ENCODE assay signal across 13 mouse cellular contexts in genomic region chr1:52216766-52217165, GRCm38 (mm10). TPM values are rescaled to one million over a fixed set of nuclear protein-coding genes. Genes with fewer than 3 reads are reported as not detected.
DNase-seq lines count a peak whose midpoint lies in the region; ATAC-seq and TF ChIP-seq lines count a peak whose summit lies in the region.
"Had no signal": no experiment of that assay in that cellular context is flagged by ENCODE, and none has a peak within 500 bp of the region (broad histone marks: within the 10 kb centered on the region; RNA-seq: fewer than 3 reads in every experiment).

No protein-coding gene starts in this region.

- ATAC-seq in heart, embryonic 12.5 days (ENCODE audit: insufficient number of reproducible peaks, low FRiP score), result no peak
- no peak for ATAC-seq in midbrain, postnatal 0 days (ENCODE audit: low FRiP score)
- no peak for ATAC-seq in midbrain, embryonic 14.5 days (ENCODE audit: low FRiP score, low TSS enrichment)

- TF ChIP-seq EP300 in heart, adult 2 months (IDR thresholded peaks at IDR 0.05; ENCODE audit: insufficient read depth, low read depth, low read length), result no peak

- no peaks in the 10 kb centered on the region for H3K27me3 ChIP-seq in heart, adult 2 months (ENCODE audit: control insufficient read depth, insufficient read depth, low read length)
- no peaks in the 10 kb centered on the region for H3K27me3 ChIP-seq in heart, embryonic 12.5 days (replicated peaks)
- H3K27me3 ChIP-seq in midbrain, postnatal 0 days (ENCODE audit: insufficient read depth, low read length), result no peaks in the 10 kb centered on the region
- H3K27me3 ChIP-seq in midbrain, embryonic 14.5 days (ENCODE audit: control insufficient read depth, insufficient read depth, low read length), result no peaks in the 10 kb centered on the region
- H3K27me3 ChIP-seq: hindbrain, embryonic 15.5 days; neural tube, embryonic 12.5 days had no signal

- H3K4me3 ChIP-seq in heart, adult 2 months, result no peak overlapping the region
- H3K4me3 ChIP-seq in heart, embryonic 12.5 days, result no peak overlapping the region
- no peak overlapping the region for H3K4me3 ChIP-seq in midbrain, postnatal 0 days (ENCODE audit: low read depth, low read length)
- no peak overlapping the region for H3K4me3 ChIP-seq in midbrain, embryonic 14.5 days (replicated peaks; ENCODE audit: low read depth, low read length)
- H3K4me3 ChIP-seq: hindbrain, embryonic 15.5 days; midbrain, embryonic 10.5 days; neural tube, embryonic 12.5 days had no signal

- TF ChIP-seq CTCF in heart, adult 2 months (IDR thresholded peaks at IDR 0.05), result peak; percentile 59
- TF ChIP-seq CTCF in midbrain, postnatal 0 days (IDR thresholded peaks at IDR 0.05), result peak; percentile 40

- H3K9me3 ChIP-seq in heart, embryonic 12.5 days (replicated peaks), result 0 out of 2 replicates have a peak, but pooled peaks cover 2% of the 10 kb centered on the region
- no peaks in the 10 kb centered on the region for H3K9me3 ChIP-seq in midbrain, postnatal 0 days (ENCODE audit: low read length)
- no peaks in the 10 kb centered on the region for H3K9me3 ChIP-seq in midbrain, embryonic 14.5 days (ENCODE audit: control insufficient read depth, low read length)
- H3K9me3 ChIP-seq: hindbrain, embryonic 15.5 days; midbrain, embryonic 10.5 days; neural tube, embryonic 12.5 days had no signal

- H3K36me3 ChIP-seq in heart, adult 2 months (ENCODE audit: control insufficient read depth, insufficient read depth, low read length), result peaks cover 6% of the 10 kb centered on the region
- peaks cover 9% of the 10 kb centered on the region for H3K36me3 ChIP-seq in heart, embryonic 12.5 days
- H3K36me3 ChIP-seq in midbrain, postnatal 0 days (ENCODE audit: insufficient read depth, low read length), result peaks cover under 1% of the 10 kb centered on the region; the same call in 1 of the 2 replicates
- 0 out of 2 replicates have a peak, but pooled peaks cover 7% of the 10 kb centered on the region for H3K36me3 ChIP-seq in midbrain, embryonic 14.5 days (ENCODE audit: control insufficient read depth, insufficient read depth, low read length)
- H3K36me3 ChIP-seq: neural tube, embryonic 12.5 days had no signal

- no peaks in the 10 kb centered on the region; the same call in none of the 2 replicates for H3K4me1 ChIP-seq in heart, adult 2 months (ENCODE audit: control insufficient read depth, insufficient read depth, low read length)
- H3K4me1 ChIP-seq in heart, embryonic 12.5 days (replicated peaks), result no peaks in the 10 kb centered on the region
- H3K4me1 ChIP-seq in midbrain, postnatal 0 days (ENCODE audit: insufficient read depth, low read length), result no peaks in the 10 kb centered on the region
- no peaks in the 10 kb centered on the region for H3K4me1 ChIP-seq in midbrain, embryonic 14.5 days (ENCODE audit: control insufficient read depth, insufficient read depth, low read length)
- H3K4me1 ChIP-seq: hindbrain, embryonic 15.5 days; midbrain, embryonic 10.5 days; neural tube, embryonic 12.5 days had no signal

- no peak overlapping the region for H3K27ac ChIP-seq in heart, adult 2 months
- H3K27ac ChIP-seq in heart, embryonic 12.5 days (ENCODE audit: poor library complexity, severe bottlenecking), result no peak overlapping the region
- no peak overlapping the region for H3K27ac ChIP-seq in midbrain, postnatal 0 days (ENCODE audit: low read depth, low read length)
- H3K27ac ChIP-seq in midbrain, embryonic 14.5 days (replicated peaks; ENCODE audit: low read depth, low read length), result no peak overlapping the region
- H3K27ac ChIP-seq: hindbrain, embryonic 15.5 days; midbrain, embryonic 10.5 days; neural tube, embryonic 12.5 days had no signal

- no peak for DNase-seq in heart, adult 2 months
- no peak for DNase-seq in midbrain, postnatal 0 days (ENCODE audit: low spot score)
- DNase-seq in midbrain, embryonic 14.5 days, result no peak
- peak; percentile 31 for DNase-seq in T-cell, adult 2 months (ENCODE audit: low spot score)
- no peak for DNase-seq in urinary bladder, postnatal 10 days (ENCODE audit: low spot score)
- DNase-seq in ovary, postnatal 10 days (ENCODE audit: low spot score), result no peak
- no peak for DNase-seq in right cerebral cortex, postnatal 25 days
- DNase-seq: right cerebral cortex, postnatal 4 days had no signal

- TF ChIP-seq POLR2A in heart, adult 2 months (IDR thresholded peaks at IDR 0.05; ENCODE audit: insufficient read depth, low read depth, low read length), result no peak

- H3K4me2 ChIP-seq in heart, embryonic 12.5 days, result no peak overlapping the region
- H3K4me2 ChIP-seq in midbrain, postnatal 0 days (ENCODE audit: low read depth, low read length, poor library complexity, severe bottlenecking), result no peak overlapping the region
- no peak overlapping the region for H3K4me2 ChIP-seq in midbrain, embryonic 14.5 days (ENCODE audit: low read length)
- H3K4me2 ChIP-seq: hindbrain, embryonic 15.5 days; liver, embryonic 11.5 days; neural tube, embryonic 12.5 days had no signal

- no peak overlapping the region for H3K9ac ChIP-seq in heart, adult 2 months (ENCODE audit: low read depth, low read length)
- H3K9ac ChIP-seq in heart, embryonic 12.5 days, result no peak overlapping the region
- H3K9ac ChIP-seq in midbrain, postnatal 0 days (replicated peaks; ENCODE audit: low read length, poor library complexity, severe bottlenecking), result no peak overlapping the region
- no peak overlapping the region for H3K9ac ChIP-seq in midbrain, embryonic 14.5 days (replicated peaks; ENCODE audit: low read length)
- H3K9ac ChIP-seq: hindbrain, embryonic 15.5 days; neural tube, embryonic 12.5 days had no signal

- intact Hi-C loops in heart, adult 2 months (cut with DNase I), result no loop called here

- H3K79me2 ChIP-seq in heart, adult 2 months (replicated peaks; ENCODE audit: control insufficient read depth, insufficient read depth, low read length), result no peaks in the 10 kb centered on the region

RNA-seq across cellular contexts. Expression of gene Gls, which starts 16.3 kb away (rescaled TPM):
- 10 to 100 TPM; 79.5 to 90.0 TPM for total RNA-seq in heart, adult 2 months (2021)
- 15.7 and 28.8 TPM in 2 replicates for polyA plus RNA-seq in heart, adult 2 months (2012; rRNA removed)
- polyA plus RNA-seq in heart, embryonic 12.5 days (2016; fragmentation: Nextera tagmentation; extraction: Ambion mirVana), result 40.8 and 44.5 TPM in 2 replicates
- 181 and 228 TPM in 2 replicates for total RNA-seq in midbrain, postnatal 0 days (2014; rRNA removed)
- 23.4 and 33.3 TPM in 2 replicates for polyA plus RNA-seq in midbrain, postnatal 0 days (2015; fragmentation: Nextera tagmentation; extraction: Ambion mirVana)
- 67.1 and 73.0 TPM in 2 replicates for polyA plus RNA-seq in midbrain, embryonic 14.5 days (2014; fragmentation: Nextera tagmentation; extraction: Ambion mirVana)
